Mouse (Mus musculus): ENCODE results near the gene Klf5. TPM values are rescaled to one million over a fixed set of nuclear protein-coding genes. Genes with fewer than 3 reads are reported as not detected.

Klf5 gene
- polyA plus RNA-seq, 1 experiment from 2014 or later, result 2.8 TPM

GRCm38 (mm10) chr14:99348175-99348764 is 49.8 kb downstream of the Klf5 start:
- no peak for ATAC-seq (ENCODE audit: insufficient number of reproducible peaks, low FRiP score)
- Histone ChIP-seq H3K27me3 (replicated peaks) (no peaks in the 10 kb centered on the region), H3K4me3 (no peak overlapping the region), H3K4me2 (no peak overlapping the region), H3K9me3 (replicated peaks) (no peaks in the 10 kb centered on the region), H3K27ac (ENCODE audit: poor library complexity, severe bottlenecking) (no peak overlapping the region), H3K9ac (no peak overlapping the region), H3K4me1 (replicated peaks) (no peaks in the 10 kb centered on the region), H3K36me3 (no peaks in the 10 kb centered on the region)
- 70% methylated on average over 13 of the region's 13 CpGs for WGBS

GRCm38 (mm10) chr14:99349606-99350005 is 51.1 kb downstream of the Klf5 start:
- Histone ChIP-seq H3K4me3 (no peak overlapping the region), H3K27ac (ENCODE audit: poor library complexity, severe bottlenecking) (no peak overlapping the region), H3K36me3 (no peaks in the 10 kb centered on the region), H3K9me3 (replicated peaks) (no peaks in the 10 kb centered on the region), H3K4me2 (no peak overlapping the region), H3K4me1 (replicated peaks) (no peaks in the 10 kb centered on the region), H3K9ac (no peak overlapping the region), H3K27me3 (replicated peaks) (no peaks in the 10 kb centered on the region)
- no peak for ATAC-seq (ENCODE audit: insufficient number of reproducible peaks, low FRiP score)
- 77% methylated on average over 6 of the region's 6 CpGs for WGBS

GRCm38 (mm10) chr14:99352989-99353388 is 54.5 kb downstream of the Klf5 start:
- Histone ChIP-seq H3K4me1 (replicated peaks) (no peaks in the 10 kb centered on the region), H3K27ac (ENCODE audit: poor library complexity, severe bottlenecking) (no peak overlapping the region), H3K4me3 (no peak overlapping the region), H3K4me2 (no peak overlapping the region), H3K27me3 (replicated peaks) (no peaks in the 10 kb centered on the region), H3K9ac (no peak overlapping the region), H3K36me3 (no peaks in the 10 kb centered on the region), H3K9me3 (replicated peaks) (no peaks in the 10 kb centered on the region)
- 54% methylated on average over 4 of the region's 4 CpGs for WGBS
- no peak for ATAC-seq (ENCODE audit: insufficient number of reproducible peaks, low FRiP score)

- Histone ChIP-seq H3K4me3 (no peak overlapping the region), H3K27me3 (replicated peaks) (no peaks in the 10 kb centered on the region), H3K36me3 (no peaks in the 10 kb centered on the region), H3K9me3 (replicated peaks) (no peaks in the 10 kb centered on the region), H3K4me2 (no peak overlapping the region), H3K9ac (no peak overlapping the region), H3K27ac (ENCODE audit: poor library complexity, severe bottlenecking) (no peak overlapping the region), H3K4me1 (replicated peaks) (no peaks in the 10 kb centered on the region)
- WGBS, result 85% methylated on average over 2 of the region's 2 CpGs
- no peak for ATAC-seq (ENCODE audit: insufficient number of reproducible peaks, low FRiP score)
These were observed 55.6 kb downstream of the Klf5 start for GRCm38 (mm10) chr14:99354046-99354445.

GRCm38 (mm10) chr14:99354761-99355609 is 56.5 kb downstream of the Klf5 start:
- Histone ChIP-seq H3K9ac (no peak overlapping the region), H3K4me3 (no peak overlapping the region), H3K27ac (ENCODE audit: poor library complexity, severe bottlenecking) (no peak overlapping the region), H3K27me3 (replicated peaks) (no peaks in the 10 kb centered on the region), H3K36me3 (no peaks in the 10 kb centered on the region), H3K4me2 (no peak overlapping the region), H3K9me3 (replicated peaks) (no peaks in the 10 kb centered on the region), H3K4me1 (replicated peaks) (no peaks in the 10 kb centered on the region)
- WGBS, result 86% methylated on average over 10 of the region's 10 CpGs
- no peak for ATAC-seq (ENCODE audit: insufficient number of reproducible peaks, low FRiP score)

- H3K9ac ChIP-seq, result no peak overlapping the region
These were observed 57.0 kb downstream of the Klf5 start for GRCm38 (mm10) chr14:99355610-99355870.

GRCm38 (mm10) chr14:99362956-99363355 is 64.5 kb downstream of the Klf5 start:
- WGBS, result 74% methylated on average over 5 of the region's 5 CpGs
- Histone ChIP-seq H3K27me3 (replicated peaks) (no peaks in the 10 kb centered on the region), H3K4me3 (no peak overlapping the region), H3K4me2 (no peak overlapping the region), H3K9ac (no peak overlapping the region), H3K36me3 (no peaks in the 10 kb centered on the region), H3K4me1 (replicated peaks) (peaks cover 20% of the 10 kb centered on the region), H3K27ac (ENCODE audit: poor library complexity, severe bottlenecking) (no peak overlapping the region), H3K9me3 (replicated peaks) (no peaks in the 10 kb centered on the region)
- no peak for ATAC-seq (ENCODE audit: insufficient number of reproducible peaks, low FRiP score)

More at GRCm38 (mm10) chr14:99355610-99355870, 57.0 kb downstream of the Klf5 start:
- no peak overlapping the region for H3K4me2 ChIP-seq
- no peak overlapping the region for H3K27ac ChIP-seq (ENCODE audit: poor library complexity, severe bottlenecking)
- no peaks in the 10 kb centered on the region for H3K9me3 ChIP-seq (replicated peaks)
- 70% methylated on average over 1 of the region's 1 CpGs for WGBS
- H3K4me3 ChIP-seq, result no peak overlapping the region
- no peaks in the 10 kb centered on the region for H3K27me3 ChIP-seq (replicated peaks)
- H3K4me1 ChIP-seq (replicated peaks), result no peaks in the 10 kb centered on the region
- no peaks in the 10 kb centered on the region for H3K36me3 ChIP-seq
- ATAC-seq (ENCODE audit: insufficient number of reproducible peaks, low FRiP score), result no peak

GRCm38 (mm10) chr14:99364007-99364784 is 65.7 kb downstream of the Klf5 start:
- 77% methylated on average over 12 of the region's 12 CpGs for WGBS
- no peak overlapping the region for H3K4me3 ChIP-seq
- H3K9ac ChIP-seq, result no peak overlapping the region
- no peaks in the 10 kb centered on the region for H3K27me3 ChIP-seq (replicated peaks)
- peaks cover 23% of the 10 kb centered on the region for H3K4me1 ChIP-seq (replicated peaks)
- no peak overlapping the region for H3K27ac ChIP-seq (ENCODE audit: poor library complexity, severe bottlenecking)
- no peak for ATAC-seq (ENCODE audit: insufficient number of reproducible peaks, low FRiP score)
- H3K36me3 ChIP-seq, result no peaks in the 10 kb centered on the region
- H3K4me2 ChIP-seq, result no peak overlapping the region
- H3K9me3 ChIP-seq (replicated peaks), result no peaks in the 10 kb centered on the region

Other genes starting within 250 kb of the Klf5 start
- 17.6 and 17.9 TPM in 2 replicates for gene Pibf1, start 199.3 kb upstream of the Klf5 start, polyA plus RNA-seq (2016; fragmentation: Nextera tagmentation; extraction: Ambion mirVana)
- gene Dis3, start 198.9 kb upstream of the Klf5 start, polyA plus RNA-seq (2016; fragmentation: Nextera tagmentation; extraction: Ambion mirVana), result 30.1 and 33.5 TPM in 2 replicates

Data from heart, embryonic 12.5 days (tissue).